Mouse (Mus musculus) CH12.LX (cell line): ENCODE data around the gene Slc35e2.

Experiments used
- GABPA ChIP-seq: IDR thresholded peaks from 2 replicates; pipeline ENCODE4 v1.6.1; 2012; ENCODE audit warnings: low read depth, low read length, improper control_type of control experiment, inconsistent platforms; ENCODE audit not compliant: insufficient replicate concordance
- MAX ChIP-seq: IDR thresholded peaks from 2 replicates; pipeline ENCODE4 v1.6.1; 2011; ENCODE audit warnings: low read length, improper control_type of control experiment

- TF ChIP-seq GABPA, result no peak
- TF ChIP-seq MAX, result no peak
Observed at GRCm38 (mm10) chr4:155573155-155573554, 28.1 kb upstream of the Slc35e2 start.
